Mouse (Mus musculus): ENCODE measurements around the gene Rapgef5.

DNA sequence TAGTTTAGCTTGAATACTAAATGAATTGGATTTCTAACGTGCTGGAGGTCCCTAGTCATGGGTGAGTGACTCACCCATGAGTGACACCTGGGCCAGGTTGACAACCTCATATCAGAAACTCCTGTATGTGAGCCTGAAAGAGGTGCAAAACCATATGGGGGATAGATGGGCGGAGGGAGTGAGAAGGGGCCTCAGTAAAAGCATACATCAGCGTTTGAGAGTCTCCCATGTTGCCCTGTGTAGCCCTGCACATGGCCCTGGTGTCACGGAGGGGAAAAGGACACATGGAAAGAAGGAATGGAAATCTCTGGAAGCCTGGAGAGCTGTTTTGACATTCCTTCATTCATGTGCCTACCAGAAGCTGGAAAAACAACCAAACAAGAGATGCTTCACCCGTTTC is 175.1 kb downstream of the Rapgef5 start:
- TF ChIP-seq EP300 (IDR thresholded peaks at IDR 0.05; ENCODE audit: low read depth) (no peak), CTCF (IDR thresholded peaks at IDR 0.05; ENCODE audit: low read depth) (no peak)

Data from liver, embryonic 14.5 days (tissue).